Mouse (Mus musculus) embryonic facial prominence, embryonic 13.5 days (tissue): ENCODE data around the gene Izumo1r. TPM values are rescaled to one million over a fixed set of nuclear protein-coding genes. Genes with fewer than 3 reads are reported as not detected.
"Not testable (repeated sequence)": the region's sequence is repeated elsewhere in the genome, so short reads cannot be mapped to it uniquely, and the experiment has no call there.

ENCODE experiments used
- ATAC-seq: fragments of 200-750 bp; cut with Nextera tagmentation; 2 replicates; pipeline ENCODE4 v1.8.0; 2017; ENCODE audit warnings: low read depth; ENCODE audit not compliant: insufficient number of reproducible peaks, insufficient read depth, low FRiP score, low TSS enrichment
- H3K27ac ChIP-seq: fragments of 300-500 bp; sonication (generic); 2 replicates; pipeline ENCODE4 v1.5.1; 2015; ENCODE audit warnings: moderate library complexity, mild to moderate bottlenecking, inconsistent platforms
- H3K27me3 ChIP-seq: fragments of 300-500 bp; sonication (generic); 2 replicates; pipeline ENCODE4 v1.6.1; 2015; ENCODE audit warnings: mild to moderate bottlenecking, inconsistent platforms
- H3K36me3 ChIP-seq: fragments of 300-500 bp; sonication (generic); 2 replicates; pipeline ENCODE4 v1.6.1; 2015; ENCODE audit warnings: mild to moderate bottlenecking, inconsistent platforms
- H3K4me1 ChIP-seq: fragments of 300-500 bp; sonication (generic); 2 replicates; pipeline ENCODE4 v1.6.1; 2015; ENCODE audit warnings: inconsistent platforms
- H3K4me2 ChIP-seq: fragments of 300-500 bp; sonication (generic); 2 replicates; pipeline ENCODE4 v1.6.1; 2015; ENCODE audit warnings: moderate library complexity, mild to moderate bottlenecking, inconsistent platforms
- H3K4me3 ChIP-seq: fragments of 300-500 bp; sonication (generic); 2 replicates; pipeline ENCODE4 v1.5.1; 2015; ENCODE audit warnings: mild to moderate bottlenecking, inconsistent platforms
- H3K9ac ChIP-seq: fragments of 300-500 bp; sonication (generic); 2 replicates; pipeline ENCODE4 v1.6.1; 2015; ENCODE audit warnings: mild to moderate bottlenecking, inconsistent platforms
- H3K9me3 ChIP-seq: fragments of 300-500 bp; sonication (generic); 2 replicates; pipeline ENCODE4 v1.6.1; 2016; ENCODE audit warnings: inconsistent platforms
- WGBS: fragments of 180-500 bp; shearing (Covaris S2); methylation state at CpG from one replicate; pipeline ENCODE4 v1.1.7; 2015; ENCODE audit warnings: mixed read lengths; 5-methylcytosine and 5-hydroxymethylcytosine counted together
- polyA plus RNA-seq: library from polyadenylated mRNA; unstranded; fragments of >200 nt; fragmentation: Nextera tagmentation; extraction: Ambion mirVana; gene quantifications from 2 replicates; pipeline ENCODE4 v1.2.1, GENCODE M21; 2015

Gene Izumo1r
- polyA plus RNA-seq, 1 experiment from 2014 or later: 0.44 TPM

GRCm38 (mm10) chr9:14885151-14885550, 18.6 kb downstream of the Izumo1r start:
- H3K36me3 ChIP-seq: no peaks in the 10 kb centered on the region
- no peaks in the 10 kb centered on the region for H3K9me3 ChIP-seq
- H3K9ac ChIP-seq: no peak overlapping the region
- no peak overlapping the region for H3K4me3 ChIP-seq
- ATAC-seq: no peak
- no peak overlapping the region for H3K27ac ChIP-seq
- no peak overlapping the region for H3K4me2 ChIP-seq
- H3K4me1 ChIP-seq: 0 out of 2 replicates have a peak, but pooled peaks cover 4% of the 10 kb centered on the region
- H3K27me3 ChIP-seq: no peaks in the 10 kb centered on the region

GRCm38 (mm10) chr9:14884641-14885040, 19.1 kb downstream of the Izumo1r start:
- H3K4me1 ChIP-seq: 0 out of 2 replicates have a peak, but pooled peaks cover 4% of the 10 kb centered on the region
- no peak overlapping the region for H3K4me2 ChIP-seq
- H3K27me3 ChIP-seq: no peaks in the 10 kb centered on the region
- H3K4me3 ChIP-seq: no peak overlapping the region
- ATAC-seq: no peak
- no peaks in the 10 kb centered on the region for H3K9me3 ChIP-seq
- WGBS: 79% methylated on average over 4 of the region's 4 CpGs
- no peak overlapping the region for H3K27ac ChIP-seq
- no peaks in the 10 kb centered on the region for H3K36me3 ChIP-seq
- no peak overlapping the region for H3K9ac ChIP-seq

GRCm38 (mm10) chr9:14876566-14876965, 27.2 kb downstream of the Izumo1r start:
- H3K27ac ChIP-seq, H3K4me2 ChIP-seq, H3K9me3 ChIP-seq, H3K4me3 ChIP-seq, H3K27me3 ChIP-seq, H3K9ac ChIP-seq, ATAC-seq, H3K36me3 ChIP-seq: not testable (repeated sequence)
- 21% methylated on average over 8 of the region's 8 CpGs for WGBS
- H3K4me1 ChIP-seq: peaks cover 14% of the 10 kb centered on the region

GRCm38 (mm10) chr9:14875743-14876507, 27.8 kb downstream of the Izumo1r start:
- ATAC-seq: no peak
- WGBS: 75% methylated on average over 5 of the region's 5 CpGs

GRCm38 (mm10) chr9:14872181-14872930, 31.4 kb downstream of the Izumo1r start:
- Histone ChIP-seq H3K27ac (peak overlapping the region; percentile 5; the same call in 1 of the 2 replicates), H3K4me1 (peaks cover 14% of the 10 kb centered on the region), H3K27me3 (no peaks in the 10 kb centered on the region), H3K36me3 (no peaks in the 10 kb centered on the region), H3K4me2 (peak overlapping the region; percentile 24), H3K4me3 (no peak overlapping the region), H3K9me3 (no peaks in the 10 kb centered on the region), H3K9ac (no peak overlapping the region)
- ATAC-seq: peak; percentile 49; the same call in 1 of the 2 replicates
- WGBS: 21% methylated on average over 17 of the region's 17 CpGs

More at GRCm38 (mm10) chr9:14875743-14876507, 27.8 kb downstream of the Izumo1r start:
- Histone ChIP-seq H3K9ac (no peak overlapping the region), H3K9me3 (no peaks in the 10 kb centered on the region), H3K4me2 (no peak overlapping the region), H3K27me3 (no peaks in the 10 kb centered on the region), H3K4me1 (peaks cover 14% of the 10 kb centered on the region), H3K27ac (no peak overlapping the region), H3K4me3 (no peak overlapping the region), H3K36me3 (no peaks in the 10 kb centered on the region)

GRCm38 (mm10) chr9:14871536-14871935, 32.2 kb downstream of the Izumo1r start:
- ATAC-seq: no peak
- Histone ChIP-seq H3K4me1 (peaks cover 14% of the 10 kb centered on the region), H3K9me3 (no peaks in the 10 kb centered on the region), H3K4me2 (no peak overlapping the region), H3K4me3 (no peak overlapping the region), H3K27ac (no peak overlapping the region), H3K9ac (no peak overlapping the region), H3K36me3 (no peaks in the 10 kb centered on the region), H3K27me3 (no peaks in the 10 kb centered on the region)
- WGBS: 67% methylated on average over 3 of the region's 3 CpGs

- no peak overlapping the region for H3K4me3 ChIP-seq
- H3K27ac ChIP-seq: no peak overlapping the region
- 83% methylated on average over 10 of the region's 10 CpGs for WGBS
- no peaks in the 10 kb centered on the region for H3K9me3 ChIP-seq
- no peak overlapping the region for H3K9ac ChIP-seq
- no peaks in the 10 kb centered on the region for H3K27me3 ChIP-seq
- no peak for ATAC-seq
- no peaks in the 10 kb centered on the region for H3K36me3 ChIP-seq
- H3K4me2 ChIP-seq: no peak overlapping the region
- peaks cover 14% of the 10 kb centered on the region for H3K4me1 ChIP-seq
Measured at GRCm38 (mm10) chr9:14870802-14871201, 32.9 kb downstream of the Izumo1r start.

GRCm38 (mm10) chr9:14870377-14870776, 33.4 kb downstream of the Izumo1r start:
- peaks cover 14% of the 10 kb centered on the region for H3K4me1 ChIP-seq
- H3K9ac ChIP-seq: no peak overlapping the region
- H3K27me3 ChIP-seq: no peaks in the 10 kb centered on the region
- no peaks in the 10 kb centered on the region for H3K36me3 ChIP-seq
- no peaks in the 10 kb centered on the region for H3K9me3 ChIP-seq
- no peak overlapping the region for H3K27ac ChIP-seq
- no peak for ATAC-seq
- WGBS: 79% methylated on average over 2 of the region's 2 CpGs
- H3K4me3 ChIP-seq: no peak overlapping the region
- H3K4me2 ChIP-seq: no peak overlapping the region

- 96% methylated on average over 8 of the region's 8 CpGs for WGBS
- no peaks in the 10 kb centered on the region for H3K36me3 ChIP-seq
- H3K4me3 ChIP-seq: no peak overlapping the region
- H3K27me3 ChIP-seq: peaks cover 3% of the 10 kb centered on the region
- peaks cover 14% of the 10 kb centered on the region for H3K4me1 ChIP-seq
- no peak overlapping the region for H3K27ac ChIP-seq
- no peak overlapping the region for H3K4me2 ChIP-seq
- no peaks in the 10 kb centered on the region for H3K9me3 ChIP-seq
- ATAC-seq: no peak
- H3K9ac ChIP-seq: no peak overlapping the region
Measured at GRCm38 (mm10) chr9:14868326-14868725, 35.4 kb downstream of the Izumo1r start.

GRCm38 (mm10) chr9:14866957-14867356, 36.8 kb downstream of the Izumo1r start:
- WGBS: 34% methylated on average over 7 of the region's 7 CpGs
- H3K9me3 ChIP-seq: no peaks in the 10 kb centered on the region
- H3K36me3 ChIP-seq: no peaks in the 10 kb centered on the region

GRCm38 (mm10) chr9:14864726-14865125, 39.0 kb downstream of the Izumo1r start:
- ATAC-seq: no peak
- WGBS: 79% methylated on average over 9 of the region's 9 CpGs
- Histone ChIP-seq H3K4me3 (no peak overlapping the region), H3K9me3 (no peaks in the 10 kb centered on the region), H3K27me3 (peaks cover 38% of the 10 kb centered on the region), H3K4me1 (peaks cover 7% of the 10 kb centered on the region; the same call in 1 of the 2 replicates), H3K27ac (no peak overlapping the region), H3K36me3 (no peaks in the 10 kb centered on the region), H3K4me2 (no peak overlapping the region), H3K9ac (no peak overlapping the region)

More at GRCm38 (mm10) chr9:14866957-14867356, 36.8 kb downstream of the Izumo1r start:
- Histone ChIP-seq H3K4me2 (no peak overlapping the region), H3K27me3 (peaks cover 15% of the 10 kb centered on the region), H3K9ac (no peak overlapping the region), H3K4me3 (no peak overlapping the region), H3K27ac (no peak overlapping the region), H3K4me1 (peaks cover 2% of the 10 kb centered on the region)
- ATAC-seq: no peak

GRCm38 (mm10) chr9:14863126-14863525, 40.6 kb downstream of the Izumo1r start:
- no peak for ATAC-seq

More at GRCm38 (mm10) chr9:14863126-14863525, 40.6 kb downstream of the Izumo1r start:
- Histone ChIP-seq H3K4me1 (peaks cover 10% of the 10 kb centered on the region; the same call in 1 of the 2 replicates), H3K36me3 (no peaks in the 10 kb centered on the region), H3K4me3 (no peak overlapping the region), H3K9ac (no peak overlapping the region), H3K27ac (no peak overlapping the region), H3K4me2 (no peak overlapping the region), H3K9me3 (no peaks in the 10 kb centered on the region), H3K27me3 (peaks cover 54% of the 10 kb centered on the region)
- WGBS: 46% methylated on average over 3 of the region's 3 CpGs
